Mouse (Mus musculus) cerebral cortex, adult 2 months (tissue): ENCODE data around the gene Rpl3l.

Source experiments
- WGBS: fragments of 180-500 bp; shearing (Covaris S2); methylation state at CpG from one replicate; pipeline ENCODE4 v1.1.7; 2018; 5-methylcytosine and 5-hydroxymethylcytosine counted together

Gene Rpl3l

DNA sequence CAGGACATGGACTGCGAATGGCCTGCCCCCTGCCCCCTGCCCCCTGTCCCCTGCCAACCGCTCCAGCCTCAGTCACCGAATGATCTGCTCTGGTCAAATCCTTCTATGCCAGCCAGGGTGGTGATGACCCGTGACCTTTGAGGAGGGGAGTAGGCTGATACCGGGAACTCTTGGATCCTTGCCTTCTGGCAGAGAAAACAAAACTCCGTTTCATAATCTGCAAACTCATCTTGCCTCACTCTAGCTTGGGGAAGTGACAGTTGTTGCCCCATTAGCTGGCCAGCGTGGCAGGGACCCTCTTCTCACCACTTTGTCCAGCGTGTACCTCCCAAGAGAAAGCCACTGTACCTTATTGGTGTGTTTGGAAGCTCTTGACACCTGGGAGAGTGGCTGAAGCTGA lies 14.7 kb downstream of the Rpl3l start:
- WGBS = 75% methylated on average over 8 of the region's 8 CpGs

DNA sequence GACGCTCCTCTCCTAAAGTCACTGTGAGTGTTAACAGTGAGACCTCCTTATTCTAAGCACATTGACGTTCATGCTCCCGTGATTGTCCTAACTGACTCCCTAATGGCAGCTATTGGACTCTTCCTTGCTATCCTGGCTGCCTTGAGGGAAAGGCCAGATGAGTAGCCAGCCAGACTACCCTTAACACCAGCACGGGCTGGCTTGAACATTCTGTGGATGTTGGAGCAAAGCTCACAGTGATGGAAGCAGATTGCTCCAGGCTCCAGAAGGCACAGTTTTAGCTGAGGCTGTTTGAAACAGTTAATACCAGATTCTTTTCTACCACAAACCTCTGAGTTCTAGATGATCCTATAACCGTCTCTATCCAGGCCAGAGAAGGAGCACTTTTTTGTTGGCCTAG lies 16.3 kb downstream of the Rpl3l start:
- WGBS = 81% methylated on average over 5 of the region's 5 CpGs

DNA sequence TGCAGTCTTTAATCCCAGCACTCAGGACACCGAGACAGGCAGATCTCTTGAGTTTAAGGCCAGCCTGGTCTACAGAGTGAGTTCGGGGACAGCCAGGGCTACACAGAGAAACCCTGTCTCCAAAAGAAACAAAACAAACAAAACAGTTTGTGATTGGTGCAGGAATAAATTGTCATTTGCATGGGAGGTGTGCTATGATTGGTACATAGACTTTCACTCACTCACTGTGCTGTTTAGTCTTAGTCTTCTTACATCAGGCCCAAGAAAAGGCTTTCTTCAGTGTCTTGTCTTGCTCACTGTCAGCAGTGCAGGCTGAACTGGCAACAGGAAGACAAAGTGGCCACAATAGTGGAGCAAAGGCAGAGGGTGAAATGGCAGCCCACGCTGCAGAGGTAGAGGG lies 16.8 kb downstream of the Rpl3l start:
- 81% methylated on average over 3 of the region's 3 CpGs for WGBS

DNA sequence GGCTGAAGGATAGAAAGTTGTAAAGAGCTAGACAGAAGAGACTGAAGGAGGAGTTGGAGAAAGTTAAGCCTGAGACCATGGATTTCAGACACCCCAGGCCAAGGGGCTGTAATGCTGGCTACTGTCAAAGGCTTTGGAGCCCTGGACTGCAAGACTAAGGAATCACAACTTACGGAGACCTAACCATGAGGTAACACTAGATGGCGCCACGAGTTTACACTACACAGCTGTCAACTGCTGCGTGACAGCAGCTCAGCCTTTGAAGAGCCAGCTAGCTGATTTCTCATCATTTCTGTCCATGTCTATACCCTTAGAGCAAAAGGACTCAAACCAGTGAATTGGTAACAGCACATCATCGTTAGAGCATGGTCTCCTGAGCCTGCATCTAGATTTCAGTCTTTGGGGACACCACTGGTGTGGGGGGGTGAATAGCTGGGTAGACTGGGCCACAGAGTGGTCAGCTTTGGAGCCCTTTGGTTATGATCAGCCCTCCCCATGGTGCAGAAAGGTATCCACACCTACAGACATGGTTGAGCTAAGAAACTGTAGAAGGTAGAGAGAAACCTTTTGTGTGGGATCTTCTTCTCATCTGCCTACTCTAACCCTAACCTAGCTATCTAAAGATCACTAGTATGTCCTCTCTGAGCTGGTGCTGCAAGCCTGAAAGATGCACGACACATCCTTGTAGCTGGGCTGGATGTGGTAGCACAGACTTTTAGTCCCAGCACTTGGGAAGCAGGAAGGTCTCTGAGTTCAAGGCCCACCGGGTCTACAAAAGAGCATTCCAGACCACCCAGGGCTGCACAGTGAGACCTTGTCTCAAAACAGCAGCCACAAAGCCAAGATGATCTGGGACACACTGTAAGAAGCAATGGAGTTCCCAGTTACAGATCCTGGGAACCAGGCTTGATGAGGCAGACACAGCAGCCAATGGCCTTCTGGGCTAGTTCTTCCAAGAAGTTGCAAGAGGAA lies 18.2 kb downstream of the Rpl3l start:
- WGBS = 23% methylated on average over 7 of the region's 7 CpGs

DNA sequence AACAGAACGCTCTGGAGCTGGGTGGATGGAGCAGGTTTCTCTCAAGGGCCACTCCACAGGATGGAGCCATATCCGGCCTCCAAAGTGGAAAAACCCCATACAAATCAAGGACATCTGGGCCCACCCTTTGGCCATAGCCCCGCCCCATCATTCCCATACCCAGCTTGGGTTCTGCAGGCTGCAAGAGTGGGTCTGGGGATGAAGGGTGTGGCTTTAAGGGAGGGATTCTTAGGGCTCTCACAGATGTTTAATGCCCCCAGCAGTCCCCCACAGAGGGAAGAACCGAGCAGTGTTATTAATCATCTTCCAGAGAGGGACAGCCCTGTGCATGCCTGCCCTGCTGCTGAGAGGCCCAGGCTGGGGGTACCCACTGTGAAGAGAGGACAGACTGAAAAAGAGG lies 19.4 kb downstream of the Rpl3l start:
- 78% methylated on average over 4 of the region's 4 CpGs for whole genome bisulfite sequencing

DNA sequence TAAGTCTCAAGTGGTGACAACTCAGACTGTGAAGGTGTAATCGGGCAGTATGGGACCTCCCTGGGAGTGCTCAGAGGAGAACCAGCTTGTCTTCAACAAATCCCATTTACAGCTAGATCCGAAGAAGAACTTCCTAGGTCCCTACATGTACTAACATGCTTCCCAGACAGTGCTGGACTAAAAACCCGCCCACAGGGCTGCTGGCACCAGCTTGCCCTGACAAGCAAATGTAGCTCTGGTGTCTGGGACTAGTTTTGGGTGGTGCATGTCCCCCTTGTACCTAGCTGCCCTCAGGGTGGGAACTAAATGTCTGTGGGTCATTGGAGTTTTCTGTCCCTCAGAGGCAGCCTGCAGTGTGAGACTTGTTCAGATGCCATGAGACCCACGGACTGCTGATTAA lies 23.9 kb downstream of the Rpl3l start:
- WGBS = 17% methylated on average over 4 of the region's 4 CpGs

DNA sequence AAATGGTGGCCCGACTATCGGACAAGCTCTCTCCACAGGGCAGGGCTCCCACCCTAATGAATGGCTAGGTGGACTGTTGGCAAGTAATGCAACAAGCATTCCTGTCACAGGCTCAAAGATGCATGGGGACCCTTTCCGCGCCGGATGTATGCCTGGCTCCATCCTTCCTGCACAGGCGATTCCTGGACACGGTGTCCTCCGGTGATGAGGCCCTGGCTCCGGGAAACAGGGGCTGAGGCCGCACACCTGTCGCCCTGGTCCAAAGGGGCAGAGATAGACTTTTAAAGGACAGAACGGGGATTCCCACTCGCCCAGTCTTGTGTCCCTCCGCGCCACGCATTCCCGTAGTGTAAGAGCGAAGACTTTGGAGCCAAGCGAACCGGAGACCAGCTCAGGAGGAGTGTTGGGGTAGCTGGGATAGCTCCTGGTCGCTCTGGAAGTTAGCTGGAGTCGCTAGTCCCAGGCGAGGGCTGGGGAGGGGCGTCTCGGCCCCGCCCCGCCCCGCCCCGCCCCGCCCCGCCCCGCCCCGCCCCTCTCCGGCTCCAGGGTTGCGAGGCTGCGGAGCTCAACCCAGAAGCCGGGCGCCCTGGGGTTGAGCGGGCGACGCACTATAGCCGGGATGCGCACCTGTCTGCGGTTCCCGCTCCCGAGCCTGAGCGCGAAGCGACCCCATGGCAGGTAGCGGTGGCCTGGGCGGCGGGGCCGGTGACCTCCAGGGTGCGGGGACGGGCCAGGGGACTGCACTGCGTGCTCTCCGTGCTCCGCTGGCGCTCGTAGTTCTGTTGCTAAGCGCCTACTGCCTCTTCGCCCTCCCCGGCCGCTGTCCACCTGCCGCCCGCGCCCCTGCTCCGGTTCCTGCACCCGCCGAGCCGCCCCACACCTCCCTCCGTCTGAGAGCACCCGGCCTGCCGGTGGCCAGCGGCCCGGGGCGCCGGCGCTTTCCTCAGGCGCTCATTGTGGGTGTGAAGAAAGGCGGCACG lies 25.1 kb downstream of the Rpl3l start, which contains the start of gene Hs3st6:
Gene Hs3st6 (plus strand): TSS at position 574 of the 980 bp plus-strand sequence.
- 1% methylated on average over 78 of the region's 82 CpGs for WGBS

DNA sequence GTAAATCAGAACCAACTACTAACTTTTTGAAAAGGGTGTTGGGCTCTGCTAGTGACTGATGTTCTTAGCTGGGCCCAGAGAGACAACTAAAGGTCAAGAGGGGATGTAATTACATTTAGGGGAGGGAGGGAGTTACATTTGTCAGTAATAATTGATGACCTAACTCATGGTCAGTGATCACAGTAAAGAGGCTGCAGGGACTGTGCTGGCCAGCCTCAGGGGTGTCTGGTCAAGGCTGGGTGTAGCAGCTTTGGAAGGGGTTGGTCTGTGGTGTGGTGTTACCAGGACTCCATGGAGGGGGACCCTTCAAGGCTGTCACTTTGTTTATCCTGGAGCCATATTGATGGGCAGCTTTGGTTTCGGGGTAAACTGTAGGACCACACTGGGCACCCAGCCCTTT lies 29.8 kb downstream of the Rpl3l start:
- WGBS = 93% methylated on average over 1 of the region's 1 CpGs

DNA sequence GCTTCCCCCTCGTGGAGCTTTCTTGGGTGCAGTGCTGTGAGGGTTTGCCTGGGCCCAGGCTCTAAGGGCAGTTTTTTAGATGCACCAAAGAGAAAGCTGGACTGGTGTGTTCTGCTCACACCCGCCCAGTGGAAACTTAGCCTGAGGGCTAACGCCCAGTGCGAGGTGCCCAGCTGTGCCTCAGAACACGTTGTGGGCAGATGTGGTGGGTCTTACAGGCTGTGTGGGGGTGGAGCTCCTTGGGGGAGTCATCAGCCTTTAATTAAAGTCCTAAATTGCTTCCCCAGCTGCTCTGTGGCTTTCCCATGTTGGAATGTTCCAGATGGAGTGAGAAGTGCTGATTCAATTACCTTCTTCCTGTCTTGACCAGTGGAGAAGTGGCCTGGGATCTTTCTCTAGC lies 33.5 kb downstream of the Rpl3l start:
- 58% methylated on average over 5 of the region's 5 CpGs for WGBS

DNA sequence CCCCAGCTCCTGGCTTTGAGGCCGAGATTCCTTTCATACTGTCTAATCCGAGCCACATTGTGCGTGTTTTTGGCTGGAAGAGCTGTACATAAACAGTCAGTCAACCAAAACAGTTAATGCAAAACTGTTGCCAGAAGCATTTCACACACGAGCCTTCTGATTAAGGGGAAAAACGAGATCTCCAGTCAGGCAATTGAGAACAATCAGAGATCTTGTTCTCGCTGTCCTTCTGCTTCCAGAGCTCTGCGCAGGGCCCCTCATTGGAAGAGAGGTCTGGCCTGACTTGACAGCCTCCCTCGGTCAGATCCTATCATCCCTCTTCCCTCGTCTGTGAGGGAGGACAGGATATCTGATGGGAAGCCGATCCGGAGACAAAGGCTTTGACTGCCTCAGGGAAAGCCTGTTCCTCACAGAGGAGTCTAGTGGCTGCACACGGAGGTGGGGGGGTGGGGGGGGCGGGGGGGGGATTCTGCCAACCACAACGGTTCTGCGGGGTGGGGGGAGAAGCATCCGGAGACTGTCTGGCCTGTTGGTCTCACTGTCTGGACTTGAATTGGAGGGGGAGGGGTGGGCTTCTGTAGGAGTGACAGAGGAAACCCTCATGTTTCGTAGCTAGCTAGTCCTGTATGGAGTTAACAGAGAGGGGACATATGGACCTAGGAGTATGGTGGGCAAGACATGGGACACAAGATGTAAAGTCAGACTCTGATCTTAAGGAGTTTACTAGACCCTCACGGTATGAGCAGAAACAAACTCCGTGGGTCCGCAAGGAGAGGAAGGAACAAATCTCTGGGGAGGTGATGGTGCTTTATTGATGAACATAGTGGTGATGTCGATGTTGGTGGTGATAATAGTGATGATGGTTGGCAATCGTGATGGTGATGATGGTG lies 37.6 kb downstream of the Rpl3l start:
- WGBS = 50% methylated on average over 21 of the region's 22 CpGs

DNA sequence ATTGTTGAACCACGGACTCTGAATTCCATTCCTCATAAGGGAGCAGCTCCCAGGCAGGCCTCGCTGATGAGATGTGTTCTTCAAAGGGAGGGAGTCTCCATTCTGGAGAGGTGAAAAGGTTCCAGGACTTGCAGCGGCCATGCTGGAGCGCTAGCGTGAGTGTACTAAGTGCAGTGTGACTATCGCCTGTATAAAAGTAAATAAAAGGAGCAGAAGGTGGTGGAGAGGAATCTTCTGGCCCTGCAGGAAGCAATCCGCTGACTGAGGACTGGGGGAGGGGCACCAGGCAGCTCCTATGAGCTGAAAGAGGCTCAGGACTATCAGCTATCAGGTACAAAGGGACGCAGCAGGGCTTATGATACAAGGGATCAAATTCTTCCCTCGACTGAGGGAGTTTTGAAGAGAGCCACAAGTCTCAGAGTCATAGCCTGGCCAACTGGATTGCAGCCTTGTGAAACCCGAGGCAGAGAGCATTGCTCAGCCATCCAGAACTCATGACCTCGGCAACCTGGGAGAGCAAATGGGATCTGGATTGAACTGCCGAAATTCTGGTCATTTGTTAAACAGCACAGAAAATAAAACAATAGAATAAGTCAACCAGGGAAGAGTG lies 38.8 kb downstream of the Rpl3l start:
- 50% methylated on average over 12 of the region's 12 CpGs for WGBS

DNA sequence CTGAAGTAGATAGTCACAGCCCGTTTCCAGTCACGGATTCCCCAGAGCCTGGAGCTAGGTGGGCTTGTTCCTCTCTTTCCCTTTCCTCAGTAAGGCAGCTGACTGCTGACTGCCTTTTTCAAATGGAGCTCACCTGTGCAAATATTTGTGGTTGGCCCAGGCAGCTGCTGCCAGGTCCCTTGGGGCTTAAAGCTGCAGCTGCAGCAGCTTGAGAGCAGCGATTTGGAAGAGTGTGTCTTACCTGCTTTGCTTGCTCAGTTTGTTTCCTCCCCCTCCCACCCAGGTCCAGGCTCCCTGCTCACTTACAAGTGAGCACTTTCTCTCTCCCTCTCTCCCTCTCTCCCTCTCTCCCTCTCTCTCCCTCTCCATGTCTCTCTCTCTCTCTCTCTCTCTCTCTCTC lies 41.5 kb downstream of the Rpl3l start:
- 55% methylated on average over 3 of the region's 3 CpGs for WGBS

DNA sequence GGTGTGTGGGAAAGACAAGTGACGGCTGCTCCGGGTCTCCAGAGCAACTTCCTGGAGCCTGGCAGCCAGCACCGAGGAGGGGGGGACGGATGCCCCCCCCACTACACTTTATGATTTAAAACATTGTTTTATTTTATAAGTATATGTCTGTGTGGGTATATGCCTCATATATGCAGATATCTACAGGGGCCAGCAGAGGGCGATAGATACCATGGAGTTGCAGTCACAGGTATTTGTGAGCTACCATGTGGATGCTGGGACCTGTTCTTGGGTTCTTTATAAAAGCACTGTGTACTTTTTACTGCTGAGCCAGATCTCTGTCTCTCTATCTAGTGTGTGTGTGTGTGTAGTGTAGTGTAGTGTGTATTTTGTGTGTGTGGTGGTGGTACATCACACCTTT lies 45.6 kb downstream of the Rpl3l start:
- WGBS = 82% methylated on average over 5 of the region's 5 CpGs

DNA sequence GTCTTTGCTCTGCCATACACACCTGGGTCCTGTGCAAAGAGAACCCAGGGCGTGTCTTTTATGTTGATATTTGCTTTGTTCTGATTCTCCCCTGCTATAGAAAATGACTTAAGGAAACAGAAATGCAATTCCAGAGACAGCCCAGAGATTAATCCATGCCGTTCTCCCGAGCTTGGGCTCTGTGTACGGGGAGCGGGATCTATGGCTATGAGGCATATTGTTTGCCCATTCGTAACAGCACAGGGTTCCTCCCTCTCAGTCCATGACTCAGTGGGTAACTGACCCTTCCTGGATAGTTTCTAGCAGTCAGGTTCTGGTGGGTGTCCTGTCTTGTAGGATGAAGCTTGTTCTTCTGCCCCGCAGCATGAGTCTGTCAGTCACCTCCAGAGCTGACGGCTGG lies 47.6 kb downstream of the Rpl3l start:
- 85% methylated on average over 8 of the region's 8 CpGs for WGBS

DNA sequence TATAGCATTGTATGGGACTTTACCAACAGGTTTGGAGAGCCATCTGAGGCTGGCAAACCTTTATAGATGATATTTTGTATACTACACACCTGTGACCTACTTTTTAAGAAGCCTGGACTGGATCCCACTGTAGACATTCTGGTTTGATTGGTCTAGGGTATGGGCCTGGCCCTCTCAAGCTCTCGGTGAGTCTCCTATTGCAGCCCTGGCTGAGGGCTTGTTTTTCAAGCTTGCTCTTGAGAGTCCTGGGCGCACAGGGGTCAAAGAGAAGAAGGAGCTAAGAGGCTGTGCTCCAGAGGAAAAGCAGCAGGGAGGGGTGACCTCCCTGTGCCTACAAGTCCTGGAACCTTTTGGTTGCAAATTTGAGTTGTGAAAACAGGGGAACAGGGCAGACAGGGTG lies 49.5 kb downstream of the Rpl3l start:
- 75% methylated on average over 2 of the region's 2 CpGs for WGBS

DNA sequence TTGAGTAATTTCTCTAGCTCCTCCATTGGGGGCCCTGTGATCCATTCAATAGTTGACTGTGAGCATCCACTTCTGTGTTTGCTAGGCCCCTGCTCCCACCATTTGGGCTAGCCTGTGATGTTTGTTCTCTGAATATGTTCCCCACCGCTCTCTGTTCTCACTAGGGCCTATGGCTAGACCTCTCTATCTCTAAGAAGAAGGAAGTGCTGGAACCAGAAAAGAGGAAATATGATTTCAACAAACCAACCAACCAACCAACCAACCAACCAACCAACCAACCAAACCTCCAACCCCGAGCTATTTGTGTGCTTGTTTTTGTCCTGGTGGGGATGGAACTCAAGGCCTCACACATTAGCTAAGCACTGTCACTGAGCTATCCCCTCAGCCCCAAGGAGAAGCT lies 53.2 kb downstream of the Rpl3l start:
- WGBS = 98% methylated on average over 2 of the region's 2 CpGs
